Mouse (Mus musculus) lung, adult 2 months (tissue): ENCODE measurements at regions not wholly inside any gene's neighbourhood (a gene's known extent, or its start where the extent isn't known, plus 50 kb on each side); places are given as distances from the start of the nearest gene placed in this dataset.

Experiments
- CTCF ChIP-seq: fragments of 200-500 bp; IDR thresholded peaks from 2 replicates; pipeline ENCODE4 v1.5.1; 2011; ENCODE audit warnings: mild to moderate bottlenecking, low read length, control low read depth; ENCODE audit not compliant: insufficient read depth
- POLR2A ChIP-seq: fragments of 200-500 bp; IDR thresholded peaks from 2 replicates; pipeline ENCODE4 v1.6.1; 2011; ENCODE audit warnings: low read depth, mild to moderate bottlenecking, control low read depth, low read length, borderline replicate concordance; ENCODE audit errors: extremely low read depth

GRCm38 (mm10) chr13:18043154-18043553 is 50.0 kb upstream of the Yae1d1 start:
- TF ChIP-seq CTCF (no peak), POLR2A (no peak)
